Mouse (Mus musculus): ENCODE results near the gene Ctc1. TPM values are rescaled to one million over a fixed set of nuclear protein-coding genes. Genes with fewer than 3 reads are reported as not detected.

Gene Ctc1
- total and polyA plus RNA-seq, 3 experiments = 10.7 to 21.5 (median 15.7) TPM

DNA sequence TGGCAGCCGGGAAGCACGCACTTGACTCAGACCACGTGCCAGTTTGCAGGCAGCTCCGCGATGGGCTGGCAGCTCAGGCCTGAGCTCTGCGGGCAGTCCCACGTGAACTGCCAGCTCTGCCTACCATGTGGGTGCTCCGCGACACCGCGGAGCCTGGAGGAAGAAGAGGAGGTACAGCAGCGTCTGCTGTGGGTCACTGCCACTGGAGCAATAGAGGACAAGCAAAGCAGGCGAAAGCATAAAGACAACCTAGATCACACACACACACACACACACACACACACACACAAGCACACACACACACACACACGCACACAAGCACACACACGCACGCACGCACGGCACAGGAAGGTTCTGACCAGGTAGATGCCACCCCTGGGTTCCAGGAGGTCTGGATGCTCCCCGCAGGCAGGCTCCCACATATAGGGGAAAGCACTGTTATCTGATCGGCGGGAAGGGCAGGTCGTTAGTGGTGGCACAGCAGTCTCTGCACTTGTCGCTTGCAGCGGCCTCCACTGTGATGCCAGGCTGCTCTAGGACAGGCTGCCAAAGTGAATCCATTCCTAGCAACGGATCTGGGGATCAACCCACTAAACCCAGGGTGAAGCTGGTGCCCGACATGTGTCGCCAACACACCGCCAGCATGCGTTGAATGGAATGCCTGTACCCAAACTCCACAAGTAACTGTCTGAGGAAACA is 50.6 kb downstream of the Ctc1 start:
- Histone ChIP-seq H3K27ac (no peak overlapping the region), H3K4me1 (ENCODE audit: control insufficient read depth, insufficient read depth, low read length) (peaks cover 15% of the 10 kb centered on the region), H3K36me3 (ENCODE audit: control insufficient read depth, insufficient read depth, low read length) (no peaks in the 10 kb centered on the region), H3K4me3 (no peak overlapping the region), H3K27me3 (ENCODE audit: control insufficient read depth, insufficient read depth, low read length) (no peaks in the 10 kb centered on the region), H3K79me2 (replicated peaks; ENCODE audit: control insufficient read depth, insufficient read depth, low read length) (no peaks in the 10 kb centered on the region), H3K9ac (ENCODE audit: low read depth, low read length) (peak overlapping the region; percentile 10)
- 13% methylated on average over 29 of the region's 29 CpGs for WGBS
- intact Hi-C loops (cut with DNase I) = loop anchor here (10.0 kb wide), 1 partner anchor 258 kb away; the partner anchor contains the start of genes Cntrob, Kcnab3 and Trappc1
- DNase-seq = peak in 1 of 2 experiments; percentile 63
- TF ChIP-seq CTCF (IDR thresholded peaks at IDR 0.05) (no peak), EP300 (IDR thresholded peaks at IDR 0.05; ENCODE audit: insufficient read depth, low read depth, low read length) (0 out of 2 replicates have a peak, but pooled peaks have one; percentile 12), POLR2A (IDR thresholded peaks at IDR 0.05; ENCODE audit: insufficient read depth, low read depth, low read length) (no peak; the same call in 1 of the 2 replicates)

DNA sequence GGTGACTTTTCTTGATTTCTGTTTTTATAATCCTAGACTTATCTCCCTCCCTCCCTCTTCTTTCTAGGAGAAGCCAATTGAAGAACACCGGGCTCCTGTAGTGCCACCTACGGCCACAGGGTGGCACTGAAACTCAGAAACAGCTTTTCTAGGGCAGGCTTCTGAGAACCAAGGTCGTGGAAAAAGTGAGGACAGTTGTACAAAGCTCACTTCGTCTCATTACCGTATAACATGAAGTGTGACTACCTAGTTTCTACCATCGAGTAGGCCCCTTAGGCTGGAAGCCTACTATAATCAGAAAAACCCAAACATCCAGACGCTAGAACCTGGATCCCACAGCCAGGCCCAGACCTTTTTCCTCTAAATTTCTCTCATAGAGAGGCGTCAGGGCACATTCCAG is 51.2 kb downstream of the Ctc1 start:
- WGBS = 4% methylated on average over 8 of the region's 8 CpGs
- TF ChIP-seq POLR2A (IDR thresholded peaks at IDR 0.05; ENCODE audit: insufficient read depth, low read depth, low read length) = no peak
- TF ChIP-seq EP300 (IDR thresholded peaks at IDR 0.05; ENCODE audit: insufficient read depth, low read depth, low read length) = peak; percentile 80; the same call in 1 of the 2 replicates
- TF ChIP-seq CTCF (IDR thresholded peaks at IDR 0.05) = no peak
- H3K4me3 ChIP-seq = no peak overlapping the region
- H3K27ac ChIP-seq = peak overlapping the region; percentile 81
- peak; percentile 90 to 93 for DNase-seq
- H3K4me1 ChIP-seq (ENCODE audit: control insufficient read depth, insufficient read depth, low read length) = peaks cover 13% of the 10 kb centered on the region
- H3K9ac ChIP-seq (ENCODE audit: low read depth, low read length) = peak overlapping the region; percentile 51; the same call in 1 of the 2 replicates
- H3K36me3 ChIP-seq (ENCODE audit: control insufficient read depth, insufficient read depth, low read length) = no peaks in the 10 kb centered on the region
- no peaks in the 10 kb centered on the region for H3K27me3 ChIP-seq (ENCODE audit: control insufficient read depth, insufficient read depth, low read length)
- intact Hi-C loops (cut with DNase I) = loop anchor here (1.0 to 10.0 kb wide), 4 partner anchors 24 to 258 kb away; partner anchors contain the start of genes 9130213A22Rik, Cntrob, Kcnab3 and Trappc1
- H3K79me2 ChIP-seq (replicated peaks; ENCODE audit: control insufficient read depth, insufficient read depth, low read length) = no peaks in the 10 kb centered on the region

DNA sequence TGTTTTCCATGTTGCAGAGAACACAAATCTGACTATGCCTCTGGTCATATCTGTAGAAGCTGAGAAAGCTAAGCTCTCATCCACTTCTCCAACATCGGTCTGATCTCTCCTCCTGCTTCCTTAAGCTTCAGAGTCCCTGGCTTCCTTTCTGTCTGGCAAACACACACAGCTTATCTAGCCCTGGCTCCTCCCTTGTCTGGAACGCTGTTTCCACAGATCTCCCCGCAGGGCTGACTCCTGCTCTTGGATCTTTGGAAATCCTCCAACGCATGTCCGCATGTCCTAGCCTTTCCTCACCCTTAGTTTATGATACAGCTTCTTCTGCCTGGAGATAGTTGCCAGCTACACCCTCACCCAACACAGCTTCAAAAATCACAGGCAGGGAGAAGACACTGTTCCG is 51.9 kb downstream of the Ctc1 start:
- H3K9ac ChIP-seq (ENCODE audit: low read depth, low read length) = no peak overlapping the region
- H3K27ac ChIP-seq = peak overlapping the region; percentile 81
- no peak overlapping the region for H3K4me3 ChIP-seq
- H3K36me3 ChIP-seq (ENCODE audit: control insufficient read depth, insufficient read depth, low read length) = no peaks in the 10 kb centered on the region
- DNase-seq = peak in 1 of 2 experiments; percentile 70
- no peaks in the 10 kb centered on the region for H3K27me3 ChIP-seq (ENCODE audit: control insufficient read depth, insufficient read depth, low read length)
- 11% methylated on average over 6 of the region's 6 CpGs for WGBS
- TF ChIP-seq POLR2A (IDR thresholded peaks at IDR 0.05; ENCODE audit: insufficient read depth, low read depth, low read length) = peak; percentile 51; the same call in 1 of the 2 replicates
- 0 out of 2 replicates have a peak, but pooled peaks have one; percentile 25 for TF ChIP-seq EP300 (IDR thresholded peaks at IDR 0.05; ENCODE audit: insufficient read depth, low read depth, low read length)
- TF ChIP-seq CTCF (IDR thresholded peaks at IDR 0.05) = no peak
- intact Hi-C loops (cut with DNase I) = loop anchor here (1.0 to 10.0 kb wide), 4 partner anchors 24 to 257 kb away; partner anchors contain the start of genes 9130213A22Rik, Cntrob, Kcnab3 and Trappc1
- H3K79me2 ChIP-seq (replicated peaks; ENCODE audit: control insufficient read depth, insufficient read depth, low read length) = no peaks in the 10 kb centered on the region
- peaks cover 13% of the 10 kb centered on the region for H3K4me1 ChIP-seq (ENCODE audit: control insufficient read depth, insufficient read depth, low read length)

DNA sequence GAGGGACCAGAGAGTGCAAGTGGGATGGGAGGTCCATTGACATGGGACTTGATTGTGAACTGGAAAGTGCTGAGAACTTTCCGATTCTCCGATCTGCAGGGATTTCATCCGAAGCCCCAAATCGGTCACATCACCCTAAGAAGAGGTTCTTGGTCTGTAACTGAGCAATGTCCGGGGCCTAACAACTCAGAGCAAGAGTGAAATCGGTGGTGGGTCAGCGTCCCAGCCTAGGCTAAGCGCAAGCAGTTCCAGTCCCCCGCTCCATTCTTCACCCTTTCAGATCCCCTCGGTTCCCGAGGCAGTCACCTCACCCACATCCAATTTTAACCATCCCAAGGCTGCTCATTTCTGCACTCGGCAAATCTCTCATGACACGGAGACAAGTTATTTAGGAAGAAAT is 54.4 kb downstream of the Ctc1 start:
- Histone ChIP-seq H3K79me2 (replicated peaks; ENCODE audit: control insufficient read depth, insufficient read depth, low read length) (no peaks in the 10 kb centered on the region), H3K27ac (peak overlapping the region; percentile 89), H3K9ac (ENCODE audit: low read depth, low read length) (peak overlapping the region; percentile 77), H3K36me3 (ENCODE audit: control insufficient read depth, insufficient read depth, low read length) (no peaks in the 10 kb centered on the region), H3K4me3 (peak overlapping the region; percentile 67), H3K27me3 (ENCODE audit: control insufficient read depth, insufficient read depth, low read length) (no peaks in the 10 kb centered on the region), H3K4me1 (ENCODE audit: control insufficient read depth, insufficient read depth, low read length) (peaks cover 16% of the 10 kb centered on the region)
- intact Hi-C loops (cut with DNase I) = no loop called here
- no peak for DNase-seq
- TF ChIP-seq EP300 (IDR thresholded peaks at IDR 0.05; ENCODE audit: insufficient read depth, low read depth, low read length) (no peak), POLR2A (IDR thresholded peaks at IDR 0.05; ENCODE audit: insufficient read depth, low read depth, low read length) (no peak), CTCF (IDR thresholded peaks at IDR 0.05) (no peak)
- 0% methylated on average over 13 of the region's 13 CpGs for WGBS

DNA sequence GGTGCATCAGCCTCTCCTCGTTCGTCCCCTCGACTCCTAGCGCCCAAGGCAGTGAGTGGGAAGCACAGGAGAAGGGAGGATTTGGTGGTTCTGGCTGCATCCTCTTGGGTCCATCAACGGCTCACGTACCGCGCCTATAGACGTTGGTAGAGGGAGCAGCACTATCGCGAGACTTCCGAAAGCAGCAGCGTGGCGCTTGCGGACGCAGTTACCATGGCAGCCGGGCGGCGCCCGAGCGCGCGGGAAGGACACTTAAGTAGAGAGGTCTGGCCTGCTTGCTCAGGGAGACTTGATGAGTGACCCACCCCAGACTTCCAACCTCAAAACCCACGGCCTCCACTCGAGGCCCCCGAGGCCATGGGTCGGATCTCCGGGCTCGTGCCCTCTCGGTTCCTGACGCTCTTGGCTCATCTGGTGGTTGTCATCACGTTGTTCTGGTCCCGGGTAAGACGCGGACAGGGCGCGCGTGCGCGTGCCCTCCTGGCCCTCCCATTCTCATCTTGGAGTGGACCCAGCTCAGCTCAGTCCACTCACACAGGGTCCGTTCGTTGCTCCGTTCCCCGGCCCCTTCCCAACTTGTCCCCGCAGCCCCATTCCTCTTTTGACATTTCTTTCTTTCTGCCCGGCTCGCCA is 55.0 kb downstream of the Ctc1 start, which contains the start of gene Tmem107:
Gene Tmem107, plus strand, starts transcription at position 217 of the 633 bp plus-strand sequence.
- under 1% methylated on average over 47 of the region's 47 CpGs for WGBS
- Histone ChIP-seq H3K4me1 (ENCODE audit: control insufficient read depth, insufficient read depth, low read length) (peaks cover 16% of the 10 kb centered on the region), H3K27ac (peak within 1 kb of the TSS; percentile 89), H3K9ac (ENCODE audit: low read depth, low read length) (peak within 1 kb of the TSS; percentile 77), H3K36me3 (ENCODE audit: control insufficient read depth, insufficient read depth, low read length) (no peaks in the 10 kb centered on the region), H3K27me3 (ENCODE audit: control insufficient read depth, insufficient read depth, low read length) (no peaks in the 10 kb centered on the region), H3K79me2 (replicated peaks; ENCODE audit: control insufficient read depth, insufficient read depth, low read length) (no peaks in the 10 kb centered on the region), H3K4me3 (peak within 1 kb of the TSS; percentile 67)
- intact Hi-C loops (cut with DNase I) = no loop called here
- DNase-seq = peak; percentile 93 to 96
- TF ChIP-seq EP300 (IDR thresholded peaks at IDR 0.05; ENCODE audit: insufficient read depth, low read depth, low read length) (0 out of 2 replicates have a peak, but pooled peaks have one; percentile 10), POLR2A (IDR thresholded peaks at IDR 0.05; ENCODE audit: insufficient read depth, low read depth, low read length) (peak; percentile 98), CTCF (IDR thresholded peaks at IDR 0.05) (peak; percentile 18; the same call in 1 of the 2 replicates)
